Mouse (Mus musculus) adrenal gland, postnatal 14 days (tissue): ENCODE results near the gene A330070K13Rik. TPM values are rescaled to one million over a fixed set of nuclear protein-coding genes. Genes with fewer than 3 reads are reported as not detected.

ENCODE experiments used
- DNase-seq: peaks from one replicate; pipeline ENCODE4 v3.0.0; 2021; ENCODE audit warnings: mixed read lengths
- long read RNA-seq, 2 experiments: library from polyadenylated mRNA; stranded (forward); transcript quantifications; one replicate each; pipeline ENCODE4 v2.0.0; 2021
- total RNA-seq: library from RNA; stranded (reverse); gene quantifications from 2 replicates; pipeline ENCODE4 v1.2.3, GENCODE M21; 2021

Gene A330070K13Rik
- total RNA-seq = not detected in 2 replicates
- long read RNA-seq, experiment 1 = 0 reads
- long read RNA-seq, experiment 2 = 0 reads

DNA sequence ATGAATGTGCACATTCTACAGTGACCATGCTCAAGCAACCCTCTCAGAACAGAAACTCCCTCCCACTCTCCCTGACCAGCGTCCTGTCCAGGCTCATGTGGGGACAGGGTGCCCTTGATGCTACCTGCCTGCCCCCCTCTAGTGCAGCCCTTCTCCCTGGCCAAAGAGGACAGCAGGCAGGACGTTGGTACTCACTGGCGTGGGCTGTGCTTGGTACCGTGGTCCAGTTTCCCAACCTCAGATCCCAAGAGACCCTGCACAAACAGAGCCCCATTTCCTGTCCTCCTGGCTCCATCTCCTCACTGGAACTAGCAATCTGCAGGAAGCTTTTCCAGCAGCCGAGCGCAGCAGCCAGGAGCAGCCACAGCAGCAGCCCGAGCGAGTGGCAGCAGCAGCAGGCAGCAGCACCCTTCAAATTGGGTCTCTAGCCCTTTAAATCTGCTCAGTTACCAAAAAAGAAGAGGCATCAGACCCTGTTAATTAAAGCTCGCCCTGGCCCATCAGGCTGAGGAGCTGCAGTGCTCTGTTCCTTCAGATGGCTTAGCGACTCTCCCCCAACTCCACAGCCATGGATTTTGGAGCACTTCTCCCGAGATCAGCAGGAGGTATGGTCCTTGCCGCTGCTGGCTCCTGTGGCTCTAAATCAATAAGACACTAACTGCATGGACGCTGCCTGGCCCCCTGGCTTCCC lies at the start of gene A330070K13Rik:
Gene A330070K13Rik, minus strand, starts transcription at position 410 of the 691 bp plus-strand sequence.
- peak; percentile 10 for DNase-seq

DNA sequence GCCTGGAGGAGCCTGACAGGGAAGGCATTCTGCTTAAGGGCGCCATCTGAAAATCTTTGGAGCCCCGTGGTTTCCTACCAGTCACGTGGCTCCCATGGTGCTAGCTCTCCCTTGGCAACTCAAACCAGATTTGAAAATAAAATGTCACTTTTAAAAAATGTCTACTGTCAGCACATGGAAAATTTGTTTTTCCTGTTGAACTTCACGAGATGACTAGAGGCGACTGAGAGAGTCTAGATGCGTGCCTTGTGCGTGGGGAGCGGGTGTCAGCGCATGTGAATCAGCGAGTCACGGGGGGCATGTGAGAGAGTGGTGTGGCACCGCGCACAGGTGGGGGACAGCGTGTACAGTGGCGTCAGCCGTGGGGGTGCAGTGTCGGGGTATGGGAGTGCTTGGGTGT lies 27.1 kb upstream of the A330070K13Rik start:
- DNase-seq = no peak

DNA sequence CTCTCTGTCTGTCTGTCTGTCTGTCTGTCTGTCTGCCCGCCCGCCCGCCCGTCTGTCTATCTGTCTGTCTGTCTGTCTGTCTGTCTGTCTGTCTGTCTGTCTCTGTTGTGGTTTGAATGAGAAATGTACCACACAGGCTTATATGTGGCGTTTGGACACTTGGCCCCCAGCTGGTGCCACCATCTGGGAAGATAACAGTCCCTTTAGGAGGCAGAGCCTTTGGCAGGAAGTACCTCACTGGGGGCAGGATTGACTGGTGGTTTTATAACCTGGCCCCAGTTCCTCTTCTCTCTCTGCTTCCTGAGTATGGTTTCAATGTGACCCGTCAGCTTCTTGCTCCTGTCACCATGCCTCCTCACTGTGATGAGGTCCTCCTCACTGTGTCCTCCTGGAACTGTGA lies 25.3 kb upstream of the A330070K13Rik start:
- DNase-seq = no peak

DNA sequence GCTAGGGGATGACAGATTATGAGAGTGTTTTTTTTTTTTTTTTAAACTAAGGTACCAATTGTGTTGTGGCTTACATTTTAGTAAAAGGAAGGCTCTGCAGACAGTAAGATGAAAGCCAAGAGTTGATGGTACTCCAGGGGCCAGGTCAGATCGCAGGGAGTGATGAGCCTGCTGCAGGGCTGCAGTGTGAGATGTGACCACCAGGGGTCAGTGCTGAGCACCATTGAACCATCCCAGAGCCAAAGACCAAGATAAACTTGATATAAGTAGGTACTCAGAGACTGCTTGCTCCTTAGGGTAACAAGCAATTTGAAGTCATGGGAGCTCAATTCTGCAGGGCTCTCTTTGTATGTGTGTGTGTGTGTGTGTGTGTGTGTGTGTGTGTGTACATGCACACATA lies 20.8 kb upstream of the A330070K13Rik start:
- peak; percentile 68 for DNase-seq

DNA sequence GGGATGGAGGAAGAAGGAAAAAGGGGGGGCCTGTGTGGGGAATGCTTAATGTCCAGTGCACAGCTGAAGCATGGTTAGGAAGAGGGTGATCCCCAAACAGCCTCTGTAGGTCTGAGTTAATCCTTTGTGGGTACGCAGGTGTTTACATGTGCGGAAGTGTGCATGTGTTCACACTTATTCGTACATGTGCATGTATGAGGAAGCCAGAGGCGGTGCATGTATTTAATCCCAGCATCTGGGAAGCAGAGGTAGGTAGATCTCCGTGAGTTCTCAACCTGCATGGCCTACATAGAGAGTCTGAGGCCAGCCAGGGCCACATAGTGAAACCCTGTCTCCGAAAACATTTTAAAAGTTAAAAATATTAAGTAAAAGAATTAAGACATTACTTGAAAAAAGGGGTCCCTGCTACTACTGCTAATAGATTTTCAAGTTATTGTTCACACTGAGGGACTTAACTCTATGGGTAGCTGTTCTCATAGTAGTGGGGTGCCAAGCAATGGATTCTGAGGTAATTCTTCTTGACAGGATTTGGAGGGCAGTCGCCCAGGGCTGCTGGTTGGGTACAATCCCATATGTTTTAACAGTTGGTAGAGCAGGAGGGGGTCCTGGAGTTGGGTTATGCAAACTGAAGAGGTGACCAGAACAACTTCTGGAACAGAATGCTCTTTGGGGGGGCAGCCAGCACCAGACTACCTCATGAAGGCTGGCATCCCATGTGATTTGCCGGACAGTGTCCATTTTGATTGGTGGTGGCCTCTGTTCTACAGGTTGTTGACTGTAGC lies 15.9 kb upstream of the A330070K13Rik start:
- no peak for DNase-seq

DNA sequence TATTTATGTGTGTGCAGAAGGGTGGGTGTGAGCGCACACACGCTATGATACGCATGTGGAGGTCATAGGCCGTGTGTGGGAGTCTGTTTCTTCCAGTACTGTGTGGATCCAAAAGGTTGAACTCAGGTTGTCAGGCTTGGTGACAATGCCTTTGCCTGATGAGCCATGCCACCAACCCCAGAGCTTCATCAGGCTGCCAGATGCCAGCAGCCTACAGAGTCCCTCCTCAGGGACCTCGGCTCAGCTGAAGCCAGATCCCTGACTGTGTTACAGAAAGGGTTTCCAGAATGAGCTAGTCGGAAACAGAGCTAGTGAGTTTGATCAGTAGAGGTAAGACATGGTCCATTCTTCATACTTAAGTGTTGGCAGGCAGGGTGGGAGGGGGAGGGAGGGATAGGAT lies 10.7 kb upstream of the A330070K13Rik start:
- DNase-seq = peak; percentile 30

DNA sequence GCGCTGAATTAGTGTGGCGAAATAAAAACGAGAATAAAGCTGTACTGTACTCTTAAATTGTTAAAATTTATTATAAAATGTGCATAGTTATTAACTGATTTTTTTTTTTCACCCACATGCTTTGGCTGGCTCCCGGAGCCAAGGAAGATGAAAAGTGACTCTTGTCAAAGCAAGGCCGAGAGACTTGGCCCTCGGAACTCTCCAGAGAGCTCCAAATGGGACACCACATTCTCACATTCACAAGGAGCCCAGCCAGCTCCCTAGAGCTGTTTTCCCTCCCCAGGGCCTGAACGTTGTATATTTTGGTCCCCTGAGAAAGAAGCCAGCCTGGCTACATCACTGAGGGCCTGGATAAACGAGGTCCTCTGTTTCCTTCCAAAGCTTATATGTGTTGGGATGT lies 10.0 kb upstream of the A330070K13Rik start:
- peak; percentile 69 for DNase-seq

DNA sequence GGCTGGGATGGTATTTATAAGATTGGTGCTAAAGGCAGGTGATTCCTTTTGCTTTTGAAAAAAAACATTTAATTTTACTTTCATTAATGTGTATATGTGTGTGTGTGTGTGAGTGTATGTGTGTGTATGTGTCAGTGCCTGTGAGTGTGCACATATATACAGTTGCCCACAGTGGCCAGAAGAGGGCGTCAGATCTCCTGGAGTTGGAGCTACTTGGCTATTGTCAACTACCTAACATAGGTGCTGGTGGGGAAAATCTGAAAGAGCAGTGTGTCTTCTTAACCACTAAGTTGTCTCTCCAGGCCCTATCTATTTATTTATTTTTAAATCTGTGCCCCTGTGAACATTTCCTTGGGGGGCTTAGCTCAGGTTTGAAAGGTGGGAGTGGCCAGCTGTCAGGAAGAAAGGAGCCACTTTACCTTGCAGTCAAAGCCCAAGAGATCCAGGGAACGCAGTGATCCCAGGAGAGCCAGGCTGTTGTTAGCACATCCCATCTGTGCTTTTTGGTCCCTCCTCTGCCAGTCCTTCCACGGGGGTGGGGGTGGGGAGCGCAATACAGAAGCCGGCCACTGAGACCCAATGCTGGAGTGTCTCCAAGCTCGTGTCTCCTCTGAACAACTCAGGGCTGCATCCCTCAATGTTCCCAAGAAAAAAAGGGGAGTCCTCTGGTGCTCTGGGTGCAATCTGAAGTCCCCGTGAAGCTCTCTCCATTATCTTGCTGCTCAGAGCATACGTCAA lies 9.4 kb upstream of the A330070K13Rik start:
- peak; percentile 20 for DNase-seq

DNA sequence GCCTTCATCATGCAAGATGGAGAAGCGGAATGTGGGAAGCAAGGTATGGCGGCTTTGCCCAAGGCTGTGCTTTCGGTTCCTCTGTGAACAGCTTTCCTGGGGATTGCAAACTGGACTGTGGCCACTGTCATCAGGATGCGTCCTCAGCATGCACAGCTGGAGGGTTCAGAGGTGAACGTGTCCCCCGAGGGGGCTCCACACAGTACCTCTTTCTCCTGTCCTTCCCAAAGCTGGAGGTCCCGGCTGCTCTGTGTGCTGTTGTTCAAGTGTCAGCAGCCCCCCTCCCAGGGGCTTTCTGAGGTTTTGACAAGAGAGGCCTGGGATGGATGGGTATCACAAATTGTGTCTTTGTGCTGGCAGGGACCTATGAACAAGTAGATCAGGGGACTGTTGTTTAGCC lies 2.0 kb upstream of the A330070K13Rik start:
- DNase-seq = no peak

DNA sequence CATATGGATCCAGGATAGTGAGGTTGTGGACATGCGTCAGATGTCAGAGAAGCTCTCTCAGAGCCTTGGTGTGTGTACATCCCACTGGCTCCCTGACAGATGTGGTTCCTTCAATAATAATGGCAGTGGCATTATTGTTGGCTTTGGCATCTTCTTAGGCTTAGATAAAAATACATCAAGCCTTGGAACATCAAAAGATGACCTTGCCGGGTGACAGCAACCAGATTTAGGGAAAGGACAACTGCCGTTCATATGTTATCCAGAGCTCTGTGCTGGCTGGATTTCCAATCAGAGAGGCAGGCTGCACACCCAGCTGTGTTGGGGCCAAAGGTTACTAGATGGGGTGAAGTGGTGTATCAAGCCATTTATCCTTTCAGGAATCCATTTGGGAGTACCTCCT lies 9.0 kb downstream of the A330070K13Rik start:
- peak; percentile 61 for DNase-seq

DNA sequence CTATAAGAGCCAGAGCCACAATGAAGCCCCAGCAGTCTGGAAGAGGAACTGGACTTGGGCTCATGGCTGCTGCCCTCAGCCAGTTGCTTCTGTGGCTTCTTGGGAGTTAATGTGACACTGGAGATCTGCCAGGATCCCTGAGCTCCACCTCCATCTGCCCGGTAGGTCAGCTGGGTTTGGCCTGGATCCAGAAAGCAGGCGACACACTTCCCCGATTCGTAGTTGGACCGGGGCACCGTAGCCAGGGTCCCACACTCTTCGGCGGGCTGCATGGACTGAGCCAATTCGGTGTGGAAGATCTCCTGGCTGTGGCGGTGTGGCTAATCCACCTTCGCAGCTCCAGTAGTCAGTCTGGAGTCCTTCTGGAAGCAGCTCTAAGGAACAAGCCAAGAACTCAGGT lies 15.2 kb downstream of the A330070K13Rik start, which contains the start of gene Caln1:
Gene Caln1, plus strand, starts transcription at position 219 of the 400 bp plus-strand sequence.
- DNase-seq = peak; percentile 80

DNA sequence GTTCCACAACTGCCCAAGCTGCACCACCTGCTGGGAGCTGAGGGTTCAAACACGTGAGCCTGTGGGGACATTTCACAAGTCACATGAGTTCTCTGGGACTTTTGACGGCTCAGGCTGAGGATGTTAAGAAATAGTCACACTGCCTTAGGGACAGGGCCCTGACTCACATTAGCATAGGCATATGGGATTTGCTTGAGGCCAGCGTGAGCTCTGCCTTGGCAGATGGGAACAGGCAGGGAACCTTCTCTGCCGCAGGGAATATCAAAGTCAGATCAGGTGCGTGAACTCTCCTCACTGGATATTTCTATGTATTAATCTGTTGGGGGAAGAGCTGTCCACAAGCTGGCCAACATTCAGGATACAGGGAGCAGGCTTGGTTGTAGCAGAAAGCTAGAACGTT lies 16.2 kb downstream of the A330070K13Rik start:
- no peak for DNase-seq

DNA sequence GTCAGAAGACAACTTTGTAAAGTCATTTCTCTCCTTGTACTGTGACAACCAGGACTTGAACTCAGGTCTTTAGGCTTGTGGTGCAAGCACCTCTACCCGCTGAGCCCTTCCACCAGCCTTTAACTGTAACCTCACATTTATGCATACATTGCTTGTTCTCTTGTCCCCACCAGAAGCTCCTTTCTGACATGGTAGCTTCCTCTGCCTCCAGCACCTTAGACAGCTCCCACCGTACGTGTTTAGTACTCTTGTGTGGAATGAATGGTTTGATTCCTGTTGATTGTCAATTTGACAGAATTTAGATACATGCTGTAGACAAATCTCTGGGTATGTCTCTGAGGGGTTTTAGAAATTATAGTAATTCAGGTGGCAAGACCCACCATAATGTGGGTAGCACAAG lies 20.7 kb downstream of the A330070K13Rik start:
- peak; percentile 45 for DNase-seq

DNA sequence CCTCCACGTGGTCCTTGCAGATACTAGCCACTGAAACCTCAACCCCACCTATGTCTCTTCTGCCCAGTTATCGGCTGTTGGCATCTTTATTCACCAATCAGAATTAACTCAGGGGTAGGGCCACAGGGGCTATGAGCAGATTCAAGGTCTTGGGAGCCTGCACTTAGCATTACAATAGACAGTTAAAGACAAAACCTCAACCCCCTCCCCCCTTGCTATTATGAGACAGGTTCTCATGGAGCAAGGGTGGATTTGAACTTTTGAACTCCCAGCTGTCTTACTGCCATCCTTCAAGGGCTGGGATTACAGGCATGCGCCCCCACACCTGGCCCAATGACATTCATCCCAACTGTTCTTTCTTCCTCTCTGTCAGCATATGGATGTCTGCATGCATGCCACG lies 21.3 kb downstream of the A330070K13Rik start:
- no peak for DNase-seq

DNA sequence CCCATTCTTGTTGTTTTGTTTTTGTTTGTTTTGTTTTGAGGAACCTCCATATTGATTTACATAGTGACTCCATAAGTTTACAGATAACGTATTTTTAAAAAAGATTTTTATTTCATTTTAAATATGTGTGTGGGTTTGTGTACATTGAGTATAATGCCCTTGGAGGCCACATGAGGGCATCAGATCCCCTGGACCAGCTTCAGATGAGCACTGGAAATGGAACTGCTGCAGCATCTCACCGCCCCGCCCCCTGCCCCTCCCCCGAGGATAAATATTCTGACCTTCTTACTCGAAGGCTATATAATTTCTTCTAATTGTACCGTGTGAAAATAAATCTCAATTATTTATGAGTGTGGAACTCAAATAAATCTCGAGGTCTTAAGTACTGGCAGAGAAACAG lies 29.2 kb downstream of the A330070K13Rik start:
- DNase-seq = no peak

DNA sequence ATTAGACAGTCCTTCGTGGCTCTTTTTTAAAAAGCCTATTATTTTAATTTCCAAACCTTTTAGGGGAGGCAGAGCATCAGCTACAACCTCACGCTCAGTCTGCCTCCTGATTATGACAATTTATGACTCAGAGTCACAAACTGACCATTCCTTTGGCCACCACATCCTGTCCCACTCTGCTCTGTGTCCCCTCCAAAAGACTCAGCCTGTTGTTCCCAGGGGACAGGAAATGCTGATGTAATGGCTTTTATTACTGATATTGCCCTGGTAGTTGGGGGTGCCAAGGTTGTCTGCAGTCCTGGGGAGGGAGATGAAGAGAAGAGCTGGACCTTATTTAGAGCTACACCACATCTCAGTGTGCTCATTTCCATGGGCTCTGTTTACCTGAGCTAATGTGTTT lies 38.6 kb downstream of the A330070K13Rik start:
- DNase-seq = no peak

DNA sequence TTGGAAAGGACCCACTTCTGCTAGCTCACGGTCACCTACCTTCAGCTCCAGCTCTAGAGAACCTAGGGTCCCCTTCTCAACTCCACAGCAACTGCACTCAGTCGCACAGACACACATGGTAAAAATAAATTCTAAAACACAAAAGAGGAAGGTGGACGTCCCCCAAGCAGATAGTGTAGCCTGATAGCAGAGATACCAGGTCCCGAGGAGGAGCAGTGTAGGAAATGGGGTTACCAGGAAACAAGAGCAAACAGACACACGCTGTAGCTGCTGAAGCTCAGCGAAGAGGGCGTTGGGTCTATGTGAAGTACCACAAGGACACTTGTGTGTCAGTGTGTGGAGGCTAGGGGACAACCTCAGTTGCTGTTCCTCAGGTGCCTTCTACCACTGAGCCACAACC lies 39.4 kb downstream of the A330070K13Rik start:
- no peak for DNase-seq

DNA sequence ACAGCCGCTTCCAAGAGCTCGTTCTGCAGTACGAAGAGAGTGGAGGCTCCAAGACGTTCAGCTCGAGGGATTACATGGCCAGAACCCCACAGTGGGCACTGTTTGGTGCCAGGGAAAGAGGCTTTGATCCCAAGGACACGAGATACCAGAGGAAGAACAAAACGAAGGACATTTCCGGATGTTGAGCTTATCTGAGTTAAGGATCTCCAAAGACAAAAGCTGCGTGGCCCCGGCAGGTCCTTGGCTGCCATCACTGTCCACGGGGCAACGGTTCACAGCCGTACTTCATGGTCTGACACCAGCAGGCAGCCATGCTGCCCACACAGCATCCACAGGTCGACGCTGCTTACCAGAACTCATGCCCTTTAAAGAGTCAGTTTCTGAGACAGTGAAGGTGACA lies 43.8 kb downstream of the A330070K13Rik start:
- DNase-seq = peak; percentile 66

DNA sequence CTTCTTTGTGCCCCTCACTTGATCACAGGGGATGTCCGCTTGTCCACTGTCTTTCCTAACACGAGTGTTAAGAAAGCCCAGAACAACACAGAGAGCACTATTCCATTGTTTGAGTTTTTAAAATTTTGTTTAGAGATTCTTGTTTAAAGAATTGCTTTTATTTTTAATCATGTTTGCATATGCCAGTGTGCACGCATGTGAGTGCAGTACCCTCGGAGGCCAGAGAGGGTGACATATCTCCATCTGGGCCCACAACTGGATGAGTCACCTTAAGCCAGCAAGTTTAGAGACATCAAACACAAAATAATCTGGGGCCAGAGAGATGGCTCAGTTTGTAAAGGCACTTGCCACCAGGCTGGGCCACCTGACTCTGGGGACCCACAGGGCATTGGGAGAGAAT lies 49.0 kb downstream of the A330070K13Rik start:
- DNase-seq = no peak

DNA sequence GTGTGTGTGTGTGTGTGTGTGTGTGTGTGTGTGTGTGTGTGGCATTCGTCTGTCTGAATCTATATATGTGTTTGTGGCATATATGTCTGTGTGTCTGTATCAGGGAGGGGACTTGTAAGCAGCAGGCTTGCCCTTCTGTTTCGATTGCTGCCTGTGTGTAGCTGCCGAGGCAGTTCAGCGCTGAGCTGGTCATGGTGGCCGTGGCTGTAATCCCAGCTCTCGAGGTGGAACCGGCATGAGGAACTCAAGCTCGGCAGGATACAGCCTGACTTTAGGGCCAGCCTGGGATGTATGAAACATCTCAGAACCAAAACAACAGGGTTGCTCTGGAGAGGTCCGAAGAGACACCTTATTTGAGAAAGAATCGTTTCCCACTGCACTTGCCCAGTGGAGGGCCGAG lies 50.5 kb downstream of the A330070K13Rik start:
- no peak for DNase-seq

DNA sequence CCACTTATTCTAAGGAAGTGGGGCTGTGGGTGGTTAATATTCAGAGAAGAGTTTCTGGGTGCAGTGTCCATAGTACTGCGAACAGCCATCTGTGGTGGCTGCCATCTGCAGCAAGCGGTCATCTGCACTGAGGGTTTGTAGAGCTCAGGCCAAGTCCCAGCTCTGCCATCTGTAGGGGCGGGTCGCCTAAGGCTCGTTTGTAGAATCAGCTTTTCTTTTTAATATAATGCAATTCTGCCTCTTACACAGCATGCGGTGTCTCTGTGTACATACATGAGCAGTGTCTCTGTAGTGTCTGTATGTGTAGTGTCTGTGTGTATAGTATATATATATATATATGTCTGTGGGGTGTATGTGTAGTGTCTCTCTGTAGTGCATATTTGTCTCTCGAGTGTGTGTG lies 50.9 kb downstream of the A330070K13Rik start:
- no peak for DNase-seq

DNA sequence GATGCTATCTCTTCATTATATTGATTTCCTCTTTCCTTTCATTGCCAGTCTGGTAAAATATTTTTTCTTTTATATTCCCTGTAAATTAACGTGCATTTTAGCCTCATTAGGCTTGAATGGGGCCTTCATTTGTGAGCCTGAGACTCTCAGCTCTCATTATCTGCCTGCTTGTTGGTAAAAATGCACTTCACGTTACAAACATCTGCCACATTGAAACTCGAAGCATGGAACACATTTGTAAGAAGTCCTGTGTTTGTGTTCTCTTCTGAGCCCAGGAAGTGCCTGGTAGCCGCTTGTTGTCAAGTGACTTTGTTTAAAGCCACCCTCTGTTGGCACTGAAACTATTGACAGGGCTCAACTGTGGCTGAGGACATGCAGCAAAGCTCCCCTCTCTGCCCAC lies 53.2 kb downstream of the A330070K13Rik start:
- DNase-seq = no peak

DNA sequence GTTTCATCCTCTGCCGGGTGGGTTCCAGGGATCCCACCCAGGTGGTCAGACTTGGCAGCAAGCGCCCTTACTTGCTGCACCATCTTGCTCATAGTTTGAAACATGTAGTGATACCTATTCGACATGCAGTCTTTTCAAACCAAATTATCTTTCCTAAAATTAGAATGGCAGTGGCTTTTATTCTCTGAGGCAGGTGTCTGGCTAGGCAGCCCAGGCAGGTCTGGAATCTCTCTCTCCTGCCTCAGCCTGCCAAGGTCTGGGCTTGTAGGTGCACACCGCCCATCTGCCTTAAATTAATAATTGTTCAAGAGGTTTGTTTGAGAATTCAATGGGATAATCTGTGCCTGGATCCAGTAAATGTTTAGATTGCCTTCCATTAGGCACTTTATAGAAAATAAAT lies 53.6 kb downstream of the A330070K13Rik start:
- DNase-seq = no peak
